Mouse (Mus musculus): ENCODE measurements around the gene Apobec3.

Apobec3 gene

GRCm38 (mm10) chr15:79891436-79892212 is at the start of gene Apobec3:
TSS of gene Apobec3 (plus strand) at chr15:79891659.
- peak; percentile 59 for DNase-seq (ENCODE audit: extremely low read depth, insufficient read length, low spot score)

DNA sequence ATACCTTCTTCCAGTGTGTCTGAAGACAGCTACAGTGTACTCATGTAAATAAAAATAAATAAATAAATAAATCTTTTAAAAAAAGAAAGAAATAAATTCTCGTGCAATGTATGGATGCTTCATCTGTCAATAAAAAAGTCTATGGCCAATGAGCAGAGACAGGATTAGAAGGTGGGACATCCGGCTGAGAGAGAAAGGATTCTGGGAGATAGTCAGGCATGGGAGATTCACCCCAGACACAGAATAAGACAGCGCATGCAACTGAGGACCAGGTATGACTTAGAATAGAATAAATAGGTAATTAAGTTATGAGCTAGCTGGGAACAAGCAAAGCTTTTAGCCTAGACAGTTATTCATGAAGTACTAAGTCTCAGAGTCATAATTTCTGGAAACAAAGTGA is 48.5 kb upstream of the Apobec3 start:
- no peak for DNase-seq (ENCODE audit: extremely low read depth, insufficient read length, low spot score)

DNA sequence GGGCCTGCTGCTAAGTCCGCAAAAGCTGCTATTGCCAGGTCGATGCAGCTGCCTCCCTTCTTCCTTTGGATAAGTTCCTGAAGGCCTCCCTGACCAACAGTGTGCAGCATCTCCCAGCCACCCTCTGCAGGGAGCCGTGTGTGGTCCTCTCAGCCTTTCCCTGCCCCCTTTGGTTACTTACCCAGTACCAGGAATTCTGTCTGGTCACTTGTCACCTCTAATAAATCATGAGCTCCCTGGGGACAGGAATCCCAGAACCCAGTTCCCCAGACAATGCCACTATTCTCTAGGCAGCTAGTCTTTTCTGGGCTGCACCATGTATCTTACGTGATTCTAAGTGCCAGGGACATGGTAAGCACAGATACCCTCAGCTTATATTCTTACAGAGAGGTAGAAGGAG is 45.5 kb upstream of the Apobec3 start:
- no peak for DNase-seq (ENCODE audit: extremely low read depth, insufficient read length, low spot score)

DNA sequence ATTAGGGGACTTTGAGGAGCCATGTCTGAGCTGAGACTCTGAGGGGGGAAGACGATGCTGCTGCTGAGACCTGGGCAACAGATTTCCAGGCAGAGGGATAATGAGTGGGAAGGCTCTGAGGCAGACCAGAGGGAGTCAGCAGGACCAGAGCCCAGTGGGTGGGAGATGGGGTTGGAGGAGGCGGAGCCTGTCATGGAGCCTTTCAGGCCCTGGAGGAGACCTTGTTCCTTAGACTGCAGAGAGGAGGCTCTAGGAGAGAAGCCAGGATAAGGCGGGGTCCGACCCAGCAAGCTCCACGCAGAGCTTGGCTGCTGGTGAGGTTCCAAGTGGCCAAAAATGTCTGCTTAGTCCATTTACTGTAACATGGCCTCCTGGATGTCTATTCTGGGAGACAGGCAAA is 44.4 kb upstream of the Apobec3 start:
- no peak for DNase-seq (ENCODE audit: extremely low read depth, insufficient read length, low spot score)

DNA sequence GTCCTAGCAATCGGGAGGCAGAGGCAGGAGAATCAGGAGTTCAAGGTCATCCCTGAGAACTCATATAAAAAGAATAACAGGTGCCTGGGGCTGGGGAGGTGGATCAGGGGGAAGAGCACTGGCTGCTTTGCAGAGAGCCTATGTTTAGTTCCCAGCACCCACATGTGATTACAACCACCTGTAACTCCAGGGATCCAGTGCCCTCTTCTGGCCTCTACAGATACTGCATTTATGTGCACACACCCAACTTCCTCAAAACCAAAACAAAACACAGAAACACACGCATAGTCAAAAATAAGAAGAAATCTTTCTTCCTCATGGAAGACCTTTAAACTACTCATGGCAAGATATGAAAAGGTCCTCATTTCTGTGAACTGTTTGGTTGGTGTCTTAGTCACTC is 41.3 kb upstream of the Apobec3 start:
- no peak for DNase-seq (ENCODE audit: extremely low read depth, insufficient read length, low spot score)

DNA sequence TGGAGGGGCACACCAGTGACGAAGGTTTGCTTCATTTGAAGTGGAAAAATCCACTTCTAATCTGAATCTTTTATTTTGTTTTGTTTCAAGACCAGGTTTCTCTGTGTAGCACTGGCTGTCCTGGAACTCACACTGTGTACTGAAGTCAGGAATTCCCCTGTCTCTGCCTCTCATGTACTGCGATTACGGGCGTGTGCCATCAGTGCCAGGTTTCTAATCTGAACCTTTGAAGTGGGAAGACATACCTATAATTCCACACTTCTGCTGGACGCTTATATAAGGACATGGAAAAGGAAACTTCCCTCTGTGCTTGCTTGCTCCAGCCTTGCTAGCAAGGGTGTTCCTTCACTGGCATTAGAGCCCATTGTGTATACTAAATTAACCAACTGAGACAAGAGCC is 32.5 kb upstream of the Apobec3 start:
- DNase-seq (ENCODE audit: extremely low read depth, insufficient read length, low spot score), result no peak

- no peak for DNase-seq (ENCODE audit: extremely low read depth, insufficient read length, low spot score)
These were observed 31.6 kb upstream of the Apobec3 start for GRCm38 (mm10) chr15:79859821-79860220.

DNA sequence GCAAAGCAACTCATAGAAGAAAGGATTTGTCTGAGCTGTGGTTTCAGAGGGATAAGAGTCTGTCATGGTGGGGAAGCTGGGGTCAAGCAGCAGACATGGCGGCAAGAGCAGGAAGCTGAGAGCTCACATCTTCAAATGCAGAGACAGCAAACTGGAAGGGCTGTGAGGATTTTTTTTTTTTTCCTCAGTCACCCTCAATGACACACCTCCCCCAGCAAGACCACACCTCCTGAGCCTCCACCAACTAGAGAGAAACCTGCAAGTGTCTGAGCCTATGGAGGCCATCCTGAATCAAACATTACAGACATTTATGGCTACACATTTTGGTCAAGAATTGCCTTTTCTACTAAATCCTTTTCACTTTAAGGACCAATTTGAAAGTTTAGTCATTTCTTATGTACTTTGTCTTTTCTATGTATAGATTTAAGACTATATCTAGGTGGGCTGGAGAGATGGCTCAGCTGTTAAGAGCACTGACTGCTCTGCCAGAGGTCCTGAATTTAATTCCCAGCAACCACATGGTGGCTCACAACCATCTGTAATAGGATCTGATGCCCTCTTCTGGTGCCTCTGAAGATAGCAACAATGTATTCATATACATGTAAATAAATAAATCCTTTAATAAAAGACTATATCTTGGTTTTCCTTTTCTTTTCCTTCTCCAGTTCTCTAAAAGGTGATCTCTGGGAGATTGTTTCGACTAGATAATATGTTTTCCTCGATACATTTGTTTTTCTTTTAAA is 24.0 kb upstream of the Apobec3 start:
- DNase-seq (ENCODE audit: extremely low read depth, insufficient read length, low spot score), result no peak

GRCm38 (mm10) chr15:79873545-79873944 is 17.9 kb upstream of the Apobec3 start:
- DNase-seq (ENCODE audit: extremely low read depth, insufficient read length, low spot score), result no peak

DNA sequence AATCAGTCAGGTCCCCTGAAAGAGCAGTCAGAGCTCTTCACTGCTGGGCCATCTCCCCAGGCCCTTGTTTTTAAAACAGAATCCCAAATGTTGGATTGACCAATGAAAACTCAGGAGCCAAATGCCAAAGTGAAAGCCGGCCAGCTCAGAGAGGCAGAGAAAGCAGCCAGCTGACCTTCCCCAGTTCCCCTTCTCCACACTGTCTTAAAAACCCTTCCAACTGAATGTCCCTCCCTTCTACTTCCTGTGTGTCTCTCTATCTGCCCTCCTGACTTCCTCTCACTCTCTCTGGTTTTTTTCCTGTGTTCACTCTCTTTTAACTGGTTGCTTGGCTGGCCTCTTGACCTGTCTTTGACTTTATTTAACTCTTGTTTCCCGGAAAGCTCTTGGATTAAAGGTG is 17.5 kb upstream of the Apobec3 start:
- no peak for DNase-seq (ENCODE audit: extremely low read depth, insufficient read length, low spot score)

DNA sequence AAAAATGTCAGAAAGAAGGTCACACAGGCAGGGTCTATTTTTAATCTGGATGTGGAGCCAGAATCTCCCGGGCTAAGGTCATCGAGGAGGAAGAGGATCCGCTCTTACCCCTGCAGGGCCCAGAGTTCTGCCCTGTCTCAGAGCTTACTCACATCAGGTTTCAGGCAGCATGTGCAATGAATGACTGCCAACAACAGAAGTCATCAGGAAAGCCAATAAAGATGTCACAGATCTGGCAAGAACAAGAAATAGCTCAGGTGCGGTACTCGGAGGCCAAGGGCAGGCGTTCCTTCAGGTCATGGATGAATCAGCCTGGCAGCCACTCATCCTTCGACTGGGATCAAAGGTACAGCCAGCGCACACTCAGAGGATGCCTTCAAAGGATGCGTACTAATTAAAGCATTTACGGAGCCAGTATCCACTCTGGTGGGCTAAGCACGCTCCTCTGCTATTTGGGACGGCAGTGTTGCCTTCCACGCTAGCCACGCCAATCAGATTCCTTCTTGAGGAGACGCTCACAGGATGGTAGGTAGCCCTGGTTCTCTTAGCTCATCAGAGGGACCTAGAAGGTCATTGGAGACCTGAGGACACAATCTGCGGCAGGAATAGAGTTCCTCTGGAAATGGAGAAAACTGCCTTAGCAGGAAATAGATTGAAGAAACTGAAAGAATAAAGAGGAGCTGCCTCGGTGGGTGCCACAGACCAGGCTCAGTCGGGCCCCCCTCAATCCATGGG is 16.0 kb upstream of the Apobec3 start:
- DNase-seq (ENCODE audit: extremely low read depth, insufficient read length, low spot score), result no peak

- no peak for DNase-seq (ENCODE audit: extremely low read depth, insufficient read length, low spot score)
These were observed 12.7 kb upstream of the Apobec3 start for GRCm38 (mm10) chr15:79878725-79879136.

GRCm38 (mm10) chr15:79879319-79879718 is 12.1 kb upstream of the Apobec3 start:
- peak; percentile 85 for DNase-seq (ENCODE audit: extremely low read depth, insufficient read length, low spot score)

DNA sequence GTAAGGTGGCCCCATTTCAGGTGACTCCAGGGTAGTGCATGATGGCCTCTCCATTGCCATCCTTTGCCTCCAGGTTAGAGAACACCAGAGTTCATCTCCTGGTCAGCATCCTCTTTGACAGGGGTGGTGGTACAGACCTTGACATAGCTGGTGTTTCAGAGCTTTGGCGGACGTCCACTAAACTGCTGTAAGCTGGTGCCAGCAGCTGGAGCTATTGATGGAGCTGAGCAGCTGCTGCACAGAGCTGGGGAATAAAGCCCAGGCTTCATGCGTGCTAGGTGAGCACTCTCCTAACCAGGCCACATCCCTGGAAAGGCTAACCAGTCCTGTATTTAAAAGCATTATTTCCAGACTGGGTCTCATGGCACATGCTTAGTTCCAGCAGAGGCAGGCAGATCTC is 11.0 kb upstream of the Apobec3 start:
- no peak for DNase-seq (ENCODE audit: extremely low read depth, insufficient read length, low spot score)

DNA sequence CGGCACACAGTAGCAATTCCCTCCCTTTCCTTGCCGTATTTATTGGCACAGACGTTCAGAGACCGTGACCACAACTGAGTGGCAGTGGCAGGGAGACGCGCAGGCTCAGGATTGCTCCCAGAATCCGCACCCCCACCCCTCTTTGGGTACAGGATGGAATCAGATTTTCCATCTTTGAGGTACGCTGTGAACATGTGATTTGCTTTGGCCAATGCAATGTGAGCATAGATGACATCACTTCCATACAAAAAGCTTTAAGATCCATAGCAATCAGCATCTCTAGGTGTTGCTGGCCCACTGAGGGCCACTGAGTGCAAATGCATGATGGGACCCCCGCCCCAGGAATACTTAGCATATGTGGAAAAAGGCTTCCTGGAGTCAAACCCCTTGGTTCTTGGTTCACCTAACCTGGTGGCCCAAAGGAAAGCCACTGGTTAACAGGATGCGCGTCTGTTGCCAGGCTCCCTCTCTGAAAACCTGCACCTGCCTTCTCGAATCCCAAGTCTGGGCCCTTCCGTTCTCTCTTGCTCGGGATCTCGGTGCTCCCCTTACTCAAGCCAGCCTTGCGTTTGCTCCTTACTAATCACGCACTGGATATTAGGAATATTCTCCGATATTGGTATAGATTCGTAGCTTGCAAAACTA is 8.7 kb upstream of the Apobec3 start:
- peak; percentile 39 for DNase-seq (ENCODE audit: extremely low read depth, insufficient read length, low spot score)

GRCm38 (mm10) chr15:79883352-79883822 is 8.1 kb upstream of the Apobec3 start:
- peak; percentile 95 for DNase-seq (ENCODE audit: extremely low read depth, insufficient read length, low spot score)

GRCm38 (mm10) chr15:79884820-79885219 is 6.6 kb upstream of the Apobec3 start:
- no peak for DNase-seq (ENCODE audit: extremely low read depth, insufficient read length, low spot score)

GRCm38 (mm10) chr15:79892213-79892541 is 718 bp downstream of the Apobec3 start:
- peak; percentile 78 for DNase-seq (ENCODE audit: extremely low read depth, insufficient read length, low spot score)

DNA sequence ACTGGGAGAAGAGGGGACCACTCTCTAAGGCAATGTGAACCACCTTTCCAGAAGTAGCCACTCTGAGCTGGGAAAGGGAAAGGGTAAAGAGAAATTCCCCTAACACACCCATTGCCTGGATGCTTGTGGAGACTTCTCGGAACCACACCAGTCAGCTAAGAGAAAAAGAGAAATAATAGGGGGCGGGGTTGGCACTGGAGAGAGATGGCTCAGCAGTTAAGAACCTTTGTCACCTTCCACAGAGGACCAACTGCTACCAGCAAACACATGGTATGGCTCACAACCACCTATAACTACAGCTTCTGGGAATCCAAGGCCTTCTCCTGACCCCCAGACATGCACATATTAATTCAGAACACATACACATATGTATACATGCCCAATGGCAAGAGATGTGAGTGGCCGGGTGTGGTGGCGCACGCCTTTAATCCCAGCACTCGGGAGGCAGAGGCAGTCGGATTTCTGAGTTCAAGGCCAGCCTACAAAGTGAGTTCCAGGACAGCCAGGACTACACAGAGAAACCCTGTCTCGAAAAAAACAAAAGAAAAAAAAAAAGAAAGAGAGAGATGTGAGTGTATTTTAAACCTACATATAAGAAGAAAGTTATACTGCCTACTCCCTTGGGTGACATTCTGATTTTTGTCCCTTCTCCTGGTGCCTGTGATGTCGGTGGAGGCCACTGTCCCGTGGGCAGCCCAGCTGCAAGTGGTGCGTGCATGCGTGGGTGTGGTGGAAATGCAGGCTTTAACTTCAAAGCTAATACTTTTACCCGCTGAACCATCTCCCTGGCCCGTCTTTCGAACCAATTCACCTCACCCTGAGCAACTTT is 1.8 kb downstream of the Apobec3 start:
- DNase-seq (ENCODE audit: extremely low read depth, insufficient read length, low spot score), result no peak

DNA sequence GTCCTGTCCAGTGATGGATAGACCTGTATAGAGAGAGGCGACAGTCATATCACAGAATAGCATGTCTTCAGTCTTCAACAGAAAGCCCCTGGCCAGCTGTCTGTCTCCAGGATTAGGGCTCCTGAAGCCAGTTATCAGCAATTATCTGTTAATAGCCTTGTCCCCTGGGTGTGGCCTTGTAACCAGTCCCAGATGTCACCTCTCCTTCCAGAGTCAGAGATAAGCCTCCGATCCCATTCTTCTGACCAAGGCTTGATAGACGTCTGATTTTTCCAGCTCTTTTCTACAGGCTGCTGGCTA is 2.3 kb downstream of the Apobec3 start:
- DNase-seq (ENCODE audit: extremely low read depth, insufficient read length, low spot score), result no peak
